Mouse (Mus musculus): Measurements from ENCODE around the gene Stac.

The Stac gene

GRCm38 (mm10) chr9:111608762-111609161 is 81.4 kb downstream of the Stac start:
- in situ Hi-C loops (cut with MboI, MseI): loop anchor here (10.0 kb wide), 1 partner anchor 1536 kb away; no protein-coding TSS in a partner anchor

- in situ Hi-C loops (cut with MboI, MseI): loop anchor here (10.0 kb wide), 1 partner anchor 1538 kb away; no protein-coding TSS in a partner anchor
Measured at GRCm38 (mm10) chr9:111606603-111607002, 83.5 kb downstream of the Stac start.

GRCm38 (mm10) chr9:111587527-111587926 is 102.6 kb downstream of the Stac start:
- in situ Hi-C loops (cut with MboI, MseI): no loop called here

- in situ Hi-C loops (cut with MboI, MseI): no loop called here
Measured at GRCm38 (mm10) chr9:111578784-111579183, 111.4 kb downstream of the Stac start.

GRCm38 (mm10) chr9:111577453-111577852 is 112.7 kb downstream of the Stac start:
- in situ Hi-C loops (cut with MboI, MseI): no loop called here

GRCm38 (mm10) chr9:111575889-111576288 is 114.3 kb downstream of the Stac start:
- in situ Hi-C loops (cut with MboI, MseI): no loop called here

GRCm38 (mm10) chr9:111573836-111574235 is 116.3 kb downstream of the Stac start:
- in situ Hi-C loops (cut with MboI, MseI): no loop called here

GRCm38 (mm10) chr9:111571619-111572018 is 118.5 kb downstream of the Stac start:
- in situ Hi-C loops (cut with MboI, MseI): no loop called here

- in situ Hi-C loops (cut with MboI, MseI): no loop called here
Measured at GRCm38 (mm10) chr9:111564176-111564575, 126.0 kb downstream of the Stac start.

- in situ Hi-C loops (cut with MboI, MseI): no loop called here
Measured at GRCm38 (mm10) chr9:111563226-111563625, 126.9 kb downstream of the Stac start.

GRCm38 (mm10) chr9:111562217-111562988 is 127.7 kb downstream of the Stac start:
- in situ Hi-C loops (cut with MboI, MseI): no loop called here

GRCm38 (mm10) chr9:111556699-111557098 is 133.4 kb downstream of the Stac start:
- in situ Hi-C loops (cut with MboI, MseI): no loop called here

GRCm38 (mm10) chr9:111552865-111553264 is 137.3 kb downstream of the Stac start:
- in situ Hi-C loops (cut with MboI, MseI): loop anchor here (5.0 kb wide), 1 partner anchor 364 kb away; no protein-coding TSS in a partner anchor

GRCm38 (mm10) chr9:111551461-111552190 is 138.5 kb downstream of the Stac start:
- in situ Hi-C loops (cut with MboI, MseI): loop anchor here (5.0 kb wide), 1 partner anchor 366 kb away; no protein-coding TSS in a partner anchor

- in situ Hi-C loops (cut with MboI, MseI): loop anchor here (5.0 kb wide), 1 partner anchor 366 kb away; no protein-coding TSS in a partner anchor
Measured at GRCm38 (mm10) chr9:111550963-111551321, 139.2 kb downstream of the Stac start.

- in situ Hi-C loops (cut with MboI, MseI): loop anchor here (5.0 kb wide), 1 partner anchor 367 kb away; no protein-coding TSS in a partner anchor
Measured at GRCm38 (mm10) chr9:111550281-111550962, 139.7 kb downstream of the Stac start.

- in situ Hi-C loops (cut with MboI, MseI): no loop called here
Measured at GRCm38 (mm10) chr9:111542663-111543062, 147.5 kb downstream of the Stac start.

- in situ Hi-C loops (cut with MboI, MseI): no loop called here
Measured at GRCm38 (mm10) chr9:111535445-111536064, 154.6 kb downstream of the Stac start.

- in situ Hi-C loops (cut with MboI, MseI): no loop called here
Measured at GRCm38 (mm10) chr9:111534744-111535423, 155.3 kb downstream of the Stac start.

- in situ Hi-C loops (cut with MboI, MseI): no loop called here
Measured at GRCm38 (mm10) chr9:111523871-111524270, 166.3 kb downstream of the Stac start.

GRCm38 (mm10) chr9:111523111-111523510 is 167.0 kb downstream of the Stac start:
- in situ Hi-C loops (cut with MboI, MseI): no loop called here
